Mouse (Mus musculus): ENCODE data around the gene Elovl5. TPM values are rescaled to one million over a fixed set of nuclear protein-coding genes. Genes with fewer than 3 reads are reported as not detected.

Gene Elovl5
- total RNA-seq, 4 experiments from 2014 or later, result 450 to 789 (median 577) TPM

- no peak for DNase-seq
These were observed 83.7 kb downstream of the Elovl5 start for GRCm38 (mm10) chr9:78000586-78001500.

GRCm38 (mm10) chr9:78003278-78003677 lies 86.1 kb downstream of the Elovl5 start:
- no peak for DNase-seq

GRCm38 (mm10) chr9:78005481-78005880 lies 88.3 kb downstream of the Elovl5 start:
- DNase-seq, result no peak

GRCm38 (mm10) chr9:78006209-78007001 lies 89.2 kb downstream of the Elovl5 start:
- peak; percentile 88 for DNase-seq

DNA sequence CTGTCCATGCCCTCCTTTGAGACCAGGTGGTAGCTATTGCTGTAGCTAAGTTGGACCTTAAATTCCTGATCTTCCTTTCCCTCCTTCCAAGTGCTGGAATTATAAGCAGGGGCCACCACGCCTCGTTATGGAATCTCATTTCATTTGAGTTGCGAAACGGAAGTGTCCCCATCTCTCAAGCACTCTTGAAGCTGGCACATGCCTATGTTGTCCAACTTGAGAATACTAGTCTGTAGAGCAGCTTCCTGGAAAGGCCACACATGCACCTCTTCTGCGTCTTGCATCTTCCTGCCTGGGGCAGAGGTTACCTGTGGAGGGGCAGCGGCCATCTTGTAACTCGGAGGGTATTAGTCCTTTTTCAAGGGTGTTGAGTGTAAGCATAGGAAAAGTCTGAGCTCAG lies 92.2 kb downstream of the Elovl5 start:
- DNase-seq, result no peak

- DNase-seq, result no peak
These were observed 93.0 kb downstream of the Elovl5 start for GRCm38 (mm10) chr9:78010187-78010586.

- no peak for DNase-seq
These were observed 93.5 kb downstream of the Elovl5 start for GRCm38 (mm10) chr9:78010707-78011106.

- no peak for DNase-seq
These were observed 94.9 kb downstream of the Elovl5 start for GRCm38 (mm10) chr9:78012066-78012465.

DNA sequence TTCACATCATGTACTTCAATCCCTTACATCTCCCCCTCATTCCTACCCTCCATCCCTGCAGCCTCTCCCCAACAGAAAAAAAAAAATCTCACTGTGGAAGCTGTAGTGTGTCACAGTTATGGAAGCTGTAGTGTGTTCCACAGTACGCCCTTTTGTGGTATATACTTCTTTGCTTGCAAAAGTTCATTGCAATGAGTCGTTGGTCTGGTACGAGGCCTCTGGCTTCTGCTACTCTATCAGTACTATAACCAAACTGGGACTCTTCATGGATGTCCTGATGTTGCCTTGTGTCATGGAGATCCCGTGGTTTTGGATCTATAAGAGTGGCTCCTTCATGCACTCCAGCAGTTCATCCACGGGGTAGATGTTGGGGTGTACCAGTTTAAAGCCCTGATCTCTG lies 95.5 kb downstream of the Elovl5 start:
- no peak for DNase-seq

- no peak for DNase-seq
These were observed 96.6 kb downstream of the Elovl5 start for GRCm38 (mm10) chr9:78013813-78014212.

DNA sequence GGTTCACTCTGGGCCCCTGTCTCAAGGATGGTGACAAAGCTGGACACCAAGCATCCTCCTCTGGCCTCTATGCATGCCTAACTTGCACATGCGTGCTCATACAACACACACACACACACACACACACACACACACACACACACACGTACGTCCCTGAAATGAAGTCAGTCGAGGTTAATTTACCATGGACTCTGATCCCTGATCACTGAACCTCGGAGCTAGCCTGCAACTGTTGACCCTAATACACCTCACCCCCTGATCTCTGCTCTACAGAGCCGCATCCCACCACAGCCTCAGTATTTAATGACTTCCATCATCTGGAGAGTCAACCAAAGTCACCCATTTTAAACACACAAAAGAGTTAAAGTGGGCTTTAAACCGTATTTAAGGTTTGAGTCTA lies 98.7 kb downstream of the Elovl5 start:
- DNase-seq, result no peak

GRCm38 (mm10) chr9:78016288-78016687 lies 99.1 kb downstream of the Elovl5 start:
- DNase-seq, result no peak

DNA sequence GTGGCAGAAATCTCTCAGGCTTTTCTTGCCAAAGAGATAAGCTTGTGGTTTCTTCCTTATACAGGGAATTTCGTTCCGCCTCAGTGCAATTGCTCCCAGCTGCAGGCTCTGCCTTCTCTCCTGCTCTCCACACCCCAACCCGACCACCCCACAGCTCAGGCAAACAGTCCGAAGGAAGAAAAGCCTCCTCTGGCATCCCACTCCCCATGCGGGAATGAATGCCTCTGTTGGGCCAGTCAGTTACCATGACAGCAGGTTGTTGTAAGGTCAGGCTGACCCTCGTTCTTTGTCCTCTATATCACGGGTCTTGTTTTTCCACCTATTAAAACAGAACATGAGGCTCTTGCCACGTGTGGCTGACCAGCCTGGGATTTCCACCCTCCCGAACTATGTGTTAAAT lies 104.1 kb downstream of the Elovl5 start:
- DNase-seq, result no peak

DNA sequence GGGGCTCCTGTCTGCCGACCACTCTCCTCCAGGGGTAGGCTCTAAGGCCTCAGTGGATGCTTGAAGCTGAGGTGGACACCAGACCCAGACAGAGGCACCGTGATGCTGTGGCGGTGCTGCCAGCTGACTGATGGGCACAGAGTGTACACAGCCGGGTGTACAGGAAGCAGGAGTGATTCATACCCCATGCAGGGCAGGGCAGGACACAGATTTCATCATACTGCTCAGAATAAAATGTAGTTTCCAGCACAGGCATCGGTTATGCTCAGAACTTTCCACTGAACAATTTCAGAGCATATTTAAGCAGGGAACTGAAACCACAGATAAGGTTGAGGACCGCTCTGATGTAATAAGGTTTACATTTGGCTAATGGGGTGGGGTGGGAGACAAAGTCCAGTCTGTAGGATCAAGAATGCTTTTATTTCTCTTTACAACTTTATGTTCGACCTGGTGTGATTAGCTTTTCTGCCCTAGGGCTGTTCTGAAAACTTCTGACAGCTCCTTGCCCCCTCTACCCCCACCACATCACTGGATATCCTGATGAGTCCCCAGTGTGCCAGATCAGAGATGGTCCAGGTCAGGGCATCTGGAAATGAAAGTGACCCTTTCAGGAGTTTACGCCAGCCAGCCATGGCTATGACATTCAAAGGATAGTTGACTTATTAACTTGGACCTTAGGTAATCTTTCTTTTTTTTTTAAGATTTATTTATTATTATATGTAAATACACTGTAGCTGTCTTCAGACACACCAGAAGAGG lies 105.2 kb downstream of the Elovl5 start:
- peak; percentile 57 for DNase-seq

DNA sequence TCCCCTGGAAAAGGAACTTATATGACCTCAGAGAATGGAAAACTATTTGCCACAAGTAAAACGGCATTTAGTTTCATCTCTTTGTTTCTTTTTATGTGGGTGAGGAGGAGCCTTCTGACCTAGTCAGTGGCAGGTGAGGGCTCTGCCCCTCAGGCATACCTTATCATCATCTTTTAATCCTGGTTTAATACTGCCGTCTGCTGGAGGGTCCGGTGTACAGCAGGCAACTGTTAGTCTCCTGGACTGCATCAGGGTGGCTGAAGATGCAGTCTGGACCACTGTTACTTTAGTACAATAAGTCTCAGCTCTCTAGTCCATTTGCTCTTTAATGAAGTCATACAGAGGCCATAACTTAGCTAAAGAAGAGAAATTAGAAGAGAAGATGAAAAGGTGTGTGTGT lies 107.7 kb downstream of the Elovl5 start:
- DNase-seq, result no peak

DNA sequence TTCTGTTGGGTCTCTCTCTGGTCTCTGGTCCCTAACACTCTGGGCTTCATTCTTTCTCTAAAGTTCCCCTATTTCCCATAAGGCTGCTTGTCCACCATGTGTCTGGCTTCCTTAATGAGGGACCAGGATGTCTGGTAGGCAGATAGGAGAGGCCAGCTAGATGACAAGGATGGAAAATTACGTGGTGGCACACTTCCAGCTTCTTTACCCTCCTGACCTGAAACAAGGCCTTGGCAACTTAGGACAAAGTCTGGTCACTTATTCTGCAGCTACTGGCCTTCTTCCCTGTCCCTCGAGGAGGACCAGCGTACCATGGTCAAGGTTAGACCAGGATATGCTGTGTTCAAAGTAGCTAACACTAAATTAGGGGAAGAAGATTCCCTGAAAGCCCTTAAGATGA lies 109.9 kb downstream of the Elovl5 start:
- DNase-seq, result peak; percentile 57

- DNase-seq, result no peak
These were observed 113.8 kb downstream of the Elovl5 start for GRCm38 (mm10) chr9:78030835-78031456.

GRCm38 (mm10) chr9:78032930-78033329 lies 115.8 kb downstream of the Elovl5 start:
- no peak for DNase-seq

Measured in adrenal gland, adult 8-10 months (tissue).